Mouse (Mus musculus) regulatory T cell (primary cell): ENCODE results near the gene Kctd2.
"Not testable (repeated sequence)": the region's sequence is repeated elsewhere in the genome, so short reads cannot be mapped to it uniquely, and the experiment has no call there.

Experiments
- in situ Hi-C: fragments of 300-600 bp; cut with MboI, MseI; formaldehyde crosslinking; loops from one replicate; pipeline ENCODE4 v1.15.1; 2025; ENCODE audit warnings: high pct_unique_total_duplicates

Kctd2 gene

DNA sequence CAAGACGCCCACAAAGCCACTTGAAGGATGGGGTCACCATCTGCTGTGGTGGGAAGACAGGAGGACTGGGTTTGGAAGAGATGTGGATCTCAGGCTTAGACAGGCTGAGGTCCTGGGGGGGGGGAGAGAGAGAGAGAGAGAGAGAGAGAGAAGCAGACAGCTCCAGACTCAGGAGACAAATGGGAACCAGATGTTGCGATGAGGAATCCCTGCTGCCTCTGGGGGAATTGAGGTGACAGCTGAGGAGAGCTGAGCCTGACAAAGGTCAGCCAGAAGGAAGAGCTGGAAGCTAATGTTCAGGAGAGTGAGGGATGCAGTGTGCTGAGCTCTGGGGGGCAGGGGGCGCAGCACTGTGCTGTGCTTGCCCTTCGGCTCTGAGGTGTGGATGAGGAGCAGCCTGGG is 47.3 kb downstream of the Kctd2 start:
- in situ Hi-C loops, result loop anchor here (25.0 kb wide), 1 partner anchor 1105 kb away; no protein-coding TSS in a partner anchor

DNA sequence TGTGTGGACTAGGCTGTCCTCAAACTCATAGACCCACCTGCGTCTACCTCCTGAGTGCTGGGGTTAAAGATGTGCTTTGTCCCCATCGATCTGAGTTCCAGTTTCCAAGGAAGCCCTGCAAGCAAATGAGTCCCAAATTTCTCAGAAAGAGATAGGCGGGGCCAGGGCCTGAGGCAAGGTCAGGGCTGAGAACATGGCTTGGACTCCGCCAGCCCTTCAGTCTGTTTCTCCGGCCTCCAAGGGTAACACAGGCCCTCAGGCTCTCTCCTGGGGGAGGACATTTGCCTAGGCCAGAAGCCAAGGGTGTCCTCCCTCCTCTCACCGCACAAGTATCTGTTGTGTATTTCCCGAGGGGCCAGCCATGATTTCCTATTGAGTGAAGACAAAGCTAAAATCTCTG is 52.3 kb downstream of the Kctd2 start:
- in situ Hi-C loops, result loop anchor here (5.0 to 25.0 kb wide), 3 partner anchors 40 to 1110 kb away; no protein-coding TSS in a partner anchor

DNA sequence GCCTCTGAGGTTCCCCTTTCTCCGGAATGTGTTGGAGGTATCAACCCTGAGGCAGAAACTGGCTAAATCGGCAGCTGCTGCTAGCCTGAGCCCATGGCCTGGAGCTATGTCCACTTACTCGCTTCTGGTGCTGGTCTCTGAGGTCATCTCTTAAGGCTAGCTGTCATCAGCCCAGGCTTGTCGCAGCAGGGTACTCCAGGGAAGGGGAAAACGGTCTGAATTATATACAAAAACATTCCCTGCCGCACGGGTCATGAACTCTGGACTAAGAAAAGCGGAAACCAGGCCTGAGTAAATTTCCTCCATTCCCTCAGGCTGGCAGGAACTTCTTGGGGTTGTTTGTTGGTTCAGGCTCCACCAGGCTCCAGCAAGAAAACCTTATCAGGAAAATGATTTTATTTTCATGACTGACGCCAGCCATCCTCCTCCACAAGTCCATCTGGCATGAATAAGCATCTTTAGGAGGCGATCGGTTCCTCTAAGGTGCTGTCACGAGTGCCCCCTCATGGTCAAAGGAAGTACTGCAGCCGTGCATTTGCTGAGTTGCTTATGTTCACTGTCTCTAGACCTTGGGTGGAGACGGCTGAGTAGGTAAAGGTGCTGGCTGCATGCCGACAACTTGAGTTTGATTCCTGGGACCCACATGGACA is 53.8 kb downstream of the Kctd2 start:
- in situ Hi-C loops, result loop anchor here (5.0 to 25.0 kb wide), 3 partner anchors 41 to 1111 kb away; no protein-coding TSS in a partner anchor

DNA sequence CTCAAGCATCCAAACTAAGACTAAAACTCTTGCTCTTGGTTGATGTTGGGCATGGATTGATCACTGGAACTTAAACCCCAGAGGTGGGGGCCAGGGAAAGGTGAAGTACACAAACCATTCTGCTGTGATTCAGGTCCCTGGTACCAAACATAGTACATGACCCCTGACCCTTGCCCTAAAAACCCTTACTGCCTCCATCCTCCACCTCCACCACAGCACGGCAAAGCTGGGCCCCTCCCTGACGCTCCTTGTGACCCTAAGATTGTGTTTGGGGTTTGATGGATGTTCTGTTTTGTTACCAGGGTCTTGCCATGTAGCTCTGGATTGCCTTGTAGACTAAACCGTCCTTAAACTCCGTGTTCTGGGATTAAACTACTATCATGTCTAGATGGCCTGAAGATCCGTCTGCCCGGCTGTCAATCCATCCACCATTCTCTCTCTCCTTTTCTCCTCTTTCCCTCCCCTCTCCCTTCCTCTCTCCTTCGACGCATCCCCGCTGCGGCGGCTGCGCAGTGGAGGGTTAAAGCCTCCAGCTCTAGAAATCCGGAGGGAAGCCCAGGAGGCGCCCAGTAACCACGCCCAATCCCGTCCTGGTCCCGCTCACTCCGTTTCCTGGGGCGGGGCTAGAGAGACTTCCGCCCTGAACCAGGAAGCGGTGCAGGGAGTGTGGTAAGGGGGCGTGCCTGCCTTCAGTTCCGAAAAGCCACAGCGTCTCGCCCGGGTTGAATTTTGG is 55.3 kb downstream of the Kctd2 start, which contains the start of gene Armc7:
TSS of gene Armc7 (plus strand) at position 643 of the 733 bp plus-strand sequence.
- in situ Hi-C loops, result no loop called here

DNA sequence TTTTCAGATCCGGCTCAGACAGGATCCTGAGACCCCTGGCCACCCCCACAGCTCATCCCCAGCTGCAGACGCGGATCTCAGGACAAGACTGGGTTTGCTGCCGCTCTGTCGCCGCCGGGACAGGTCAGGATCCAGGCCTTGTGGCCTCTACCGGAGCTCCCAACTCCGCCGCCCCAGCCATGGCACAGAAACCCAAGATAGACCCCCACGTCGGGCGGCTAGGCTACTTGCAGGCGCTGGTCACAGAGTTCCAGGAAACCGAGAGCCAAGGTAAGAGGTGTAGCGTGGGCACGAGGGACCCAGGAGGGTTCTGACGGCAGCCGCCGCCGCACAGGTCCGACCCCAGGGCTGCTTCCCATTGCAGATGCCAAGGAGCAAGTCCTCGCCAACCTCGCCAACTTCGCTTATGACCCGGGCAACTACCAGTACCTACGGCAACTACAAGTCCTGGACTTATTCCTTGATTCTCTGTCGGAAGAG is 55.9 kb downstream of the Kctd2 start:
- in situ Hi-C loops, result no loop called here

DNA sequence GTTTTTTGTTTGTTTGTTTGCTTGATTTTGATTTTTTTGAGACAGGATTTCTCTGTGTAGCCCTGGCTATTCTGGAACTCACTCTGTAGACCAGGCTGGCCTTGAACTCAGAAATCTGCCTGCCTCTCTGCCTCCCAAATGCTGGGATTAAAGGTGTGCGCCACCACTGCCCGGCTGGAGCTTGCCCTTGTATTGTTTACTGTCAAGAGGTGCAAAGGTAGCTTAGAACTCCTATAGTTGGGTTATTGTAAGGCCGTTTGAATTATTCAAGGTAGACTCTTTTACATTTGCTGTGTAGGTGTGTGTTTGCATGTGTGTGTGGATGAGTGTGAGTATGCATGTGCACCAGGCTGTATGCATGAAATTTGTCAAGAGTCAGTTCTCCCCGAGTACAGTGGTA is 56.7 kb downstream of the Kctd2 start:
- in situ Hi-C loops, result not testable (repeated sequence)

DNA sequence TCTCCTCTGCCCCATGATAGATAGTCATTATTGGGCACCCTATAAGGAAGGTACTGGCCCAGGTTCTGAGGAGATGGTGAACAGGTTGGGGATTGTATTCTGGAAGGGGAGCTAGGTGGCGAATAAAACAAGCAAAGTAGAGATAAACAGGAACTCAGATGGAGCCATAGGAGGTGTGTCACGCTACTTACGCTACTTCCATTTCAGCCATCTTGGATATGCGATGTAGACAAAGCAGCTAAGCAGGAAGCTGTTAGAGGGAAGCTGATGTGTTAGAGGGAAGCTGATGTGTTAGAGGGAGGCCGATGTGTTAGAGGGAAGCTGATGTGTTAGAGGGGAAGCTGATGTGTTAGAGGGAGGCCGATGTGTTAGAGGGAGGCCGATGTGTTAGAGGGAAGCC is 57.5 kb downstream of the Kctd2 start:
- in situ Hi-C loops, result not testable (repeated sequence)

- in situ Hi-C loops, result no loop called here
Observed at GRCm38 (mm10) chr11:115478296-115478938, 58.5 kb downstream of the Kctd2 start.
